Mouse (Mus musculus): ENCODE measurements at regions not wholly inside any gene's neighbourhood (a gene's known extent, or its start where the extent isn't known, plus 50 kb on each side); places are given as distances from the start of the nearest gene placed in this dataset.

- no peak for TF ChIP-seq MAFK (IDR thresholded peaks at IDR 0.05; ENCODE audit: insufficient read depth, low read depth, low read length)
- no peak for TF ChIP-seq ZNF384 (IDR thresholded peaks at IDR 0.05; ENCODE audit: low read depth, low read length)
- no peak for TF ChIP-seq HCFC1 (IDR thresholded peaks at IDR 0.05; ENCODE audit: borderline replicate concordance, insufficient read depth, low read length)
- TF ChIP-seq CHD2 (IDR thresholded peaks at IDR 0.05; ENCODE audit: low read depth, low read length): no peak
- H3K36me3 ChIP-seq (ENCODE audit: control insufficient read depth, insufficient read depth, low read length, poor library complexity, severe bottlenecking): no peaks in the 10 kb centered on the region
- H3K4me1 ChIP-seq (ENCODE audit: control insufficient read depth in 2 of 2, insufficient read depth in 2 of 2, low read length in 2 of 2, poor library complexity in 1 of 2): no peaks in the 10 kb centered on the region
- in situ Hi-C loops (cut with MboI; ENCODE audit: low sequenced_read_pairs in 2 of 2, unreplicated experiment in 2 of 2): loop anchor here in 1 of 2 experiments (25.0 kb wide), 1 partner anchor 527 kb away; the partner anchor contains the start of gene Mon2
- no peak overlapping the region for H3K9ac ChIP-seq (ENCODE audit: insufficient read depth, low read depth, low read length, poor library complexity, severe bottlenecking)
- no peak overlapping the region for H3K4me3 ChIP-seq (ENCODE audit: insufficient read depth in 1 of 2, low read depth in 1 of 2, low read length in 2 of 2, poor library complexity in 1 of 2, severe bottlenecking in 1 of 2)
- H3K27ac ChIP-seq (ENCODE audit: insufficient read depth, low read depth, low read length, poor library complexity, severe bottlenecking): no peak overlapping the region
- H3K9me3 ChIP-seq (ENCODE audit: control insufficient read depth, insufficient read depth, low read depth, low read length): no peaks in the 10 kb centered on the region
- no peak for DNase-seq (ENCODE audit: low read depth, low spot score)
Measured at GRCm38 (mm10) chr10:122560001-122560695, 111.8 kb downstream of the Avpr1a start.

GRCm38 (mm10) chr10:122561924-122562323, 113.6 kb downstream of the Avpr1a start:
- in situ Hi-C loops (cut with MboI; ENCODE audit: low sequenced_read_pairs in 2 of 2, unreplicated experiment in 2 of 2): loop anchor here in 1 of 2 experiments (25.0 kb wide), 1 partner anchor 525 kb away; the partner anchor contains the start of gene Mon2
- no peak overlapping the region for H3K9ac ChIP-seq (ENCODE audit: insufficient read depth, low read depth, low read length, poor library complexity, severe bottlenecking)
- H3K4me1 ChIP-seq (ENCODE audit: control insufficient read depth in 2 of 2, insufficient read depth in 2 of 2, low read length in 2 of 2, poor library complexity in 1 of 2): no peaks in the 10 kb centered on the region
- no peak overlapping the region for H3K27ac ChIP-seq (ENCODE audit: insufficient read depth, low read depth, low read length, poor library complexity, severe bottlenecking)
- H3K4me3 ChIP-seq (ENCODE audit: insufficient read depth in 1 of 2, low read depth in 1 of 2, low read length in 2 of 2, poor library complexity in 1 of 2, severe bottlenecking in 1 of 2): no peak overlapping the region
- TF ChIP-seq CHD2 (IDR thresholded peaks at IDR 0.05; ENCODE audit: low read depth, low read length): no peak
- TF ChIP-seq ZNF384 (IDR thresholded peaks at IDR 0.05; ENCODE audit: low read depth, low read length): no peak
- no peak for TF ChIP-seq MAFK (IDR thresholded peaks at IDR 0.05; ENCODE audit: insufficient read depth, low read depth, low read length)
- TF ChIP-seq ZC3H11A (IDR thresholded peaks at IDR 0.05; ENCODE audit: borderline replicate concordance, low read depth, low read length): no peak
- no peak for TF ChIP-seq HCFC1 (IDR thresholded peaks at IDR 0.05; ENCODE audit: borderline replicate concordance, insufficient read depth, low read length)
- DNase-seq (ENCODE audit: low read depth, low spot score): no peak
- no peaks in the 10 kb centered on the region for H3K36me3 ChIP-seq (ENCODE audit: control insufficient read depth, insufficient read depth, low read length, poor library complexity, severe bottlenecking)
- H3K9me3 ChIP-seq (ENCODE audit: control insufficient read depth, insufficient read depth, low read depth, low read length): no peaks in the 10 kb centered on the region

- TF ChIP-seq HCFC1 (IDR thresholded peaks at IDR 0.05; ENCODE audit: borderline replicate concordance, insufficient read depth, low read length) (no peak), ZC3H11A (IDR thresholded peaks at IDR 0.05; ENCODE audit: borderline replicate concordance, low read depth, low read length) (no peak), CHD2 (IDR thresholded peaks at IDR 0.05; ENCODE audit: low read depth, low read length) (no peak), MAFK (IDR thresholded peaks at IDR 0.05; ENCODE audit: insufficient read depth, low read depth, low read length) (no peak), ZNF384 (IDR thresholded peaks at IDR 0.05; ENCODE audit: low read depth, low read length) (no peak)
- no peak overlapping the region for H3K27ac ChIP-seq (ENCODE audit: insufficient read depth, low read depth, low read length, poor library complexity, severe bottlenecking)
- no peak overlapping the region for H3K4me3 ChIP-seq (ENCODE audit: insufficient read depth in 1 of 2, low read depth in 1 of 2, low read length in 2 of 2, poor library complexity in 1 of 2, severe bottlenecking in 1 of 2)
- H3K9ac ChIP-seq (ENCODE audit: insufficient read depth, low read depth, low read length, poor library complexity, severe bottlenecking): no peak overlapping the region
- in situ Hi-C loops (cut with MboI; ENCODE audit: low sequenced_read_pairs in 2 of 2, unreplicated experiment in 2 of 2): loop anchor here in 1 of 2 experiments (25.0 kb wide), 1 partner anchor 525 kb away; the partner anchor contains the start of gene Mon2
- H3K9me3 ChIP-seq (ENCODE audit: control insufficient read depth, insufficient read depth, low read depth, low read length): no peaks in the 10 kb centered on the region
- no peaks in the 10 kb centered on the region for H3K4me1 ChIP-seq (ENCODE audit: control insufficient read depth in 2 of 2, insufficient read depth in 2 of 2, low read length in 2 of 2, poor library complexity in 1 of 2)
- no peak for DNase-seq (ENCODE audit: low read depth, low spot score)
- no peaks in the 10 kb centered on the region for H3K36me3 ChIP-seq (ENCODE audit: control insufficient read depth, insufficient read depth, low read length, poor library complexity, severe bottlenecking)
Measured at GRCm38 (mm10) chr10:122562542-122562941, 114.2 kb downstream of the Avpr1a start.

- no peak overlapping the region for H3K27ac ChIP-seq (ENCODE audit: insufficient read depth, low read depth, low read length, poor library complexity, severe bottlenecking)
Measured at GRCm38 (mm10) chr10:122563973-122564372, 114.6 kb upstream of the Ppm1h start.

More at GRCm38 (mm10) chr10:122563973-122564372, 114.6 kb upstream of the Ppm1h start:
- in situ Hi-C loops (cut with MboI; ENCODE audit: low sequenced_read_pairs in 2 of 2, unreplicated experiment in 2 of 2): loop anchor here in 1 of 2 experiments (25.0 kb wide), 1 partner anchor 523 kb away; the partner anchor contains the start of gene Mon2
- no peaks in the 10 kb centered on the region for H3K4me1 ChIP-seq (ENCODE audit: control insufficient read depth in 2 of 2, insufficient read depth in 2 of 2, low read length in 2 of 2, poor library complexity in 1 of 2)
- DNase-seq (ENCODE audit: low read depth, low spot score): no peak
- TF ChIP-seq CHD2 (IDR thresholded peaks at IDR 0.05; ENCODE audit: low read depth, low read length): no peak
- no peak for TF ChIP-seq ZNF384 (IDR thresholded peaks at IDR 0.05; ENCODE audit: low read depth, low read length)
- TF ChIP-seq HCFC1 (IDR thresholded peaks at IDR 0.05; ENCODE audit: borderline replicate concordance, insufficient read depth, low read length): no peak
- no peak for TF ChIP-seq MAFK (IDR thresholded peaks at IDR 0.05; ENCODE audit: insufficient read depth, low read depth, low read length)
- no peak for TF ChIP-seq ZC3H11A (IDR thresholded peaks at IDR 0.05; ENCODE audit: borderline replicate concordance, low read depth, low read length)
- H3K9ac ChIP-seq (ENCODE audit: insufficient read depth, low read depth, low read length, poor library complexity, severe bottlenecking): no peak overlapping the region
- H3K4me3 ChIP-seq (ENCODE audit: insufficient read depth in 1 of 2, low read depth in 1 of 2, low read length in 2 of 2, poor library complexity in 1 of 2, severe bottlenecking in 1 of 2): no peak overlapping the region
- no peaks in the 10 kb centered on the region for H3K9me3 ChIP-seq (ENCODE audit: control insufficient read depth, insufficient read depth, low read depth, low read length)
- no peaks in the 10 kb centered on the region for H3K36me3 ChIP-seq (ENCODE audit: control insufficient read depth, insufficient read depth, low read length, poor library complexity, severe bottlenecking)

Measured in ES-E14 (cell line).